Mouse (Mus musculus) CH12.LX (cell line): ENCODE results near the gene St3gal3.

ENCODE experiments used
- MAFK ChIP-seq: IDR thresholded peaks from 2 replicates; pipeline ENCODE4 v1.6.1; 2011; ENCODE audit warnings: low read length, improper control_type of control experiment; ENCODE audit not compliant: insufficient replicate concordance
- ZNF384 ChIP-seq: IDR thresholded peaks from 2 replicates; pipeline ENCODE4 v1.6.1; 2012; ENCODE audit warnings: low read depth, low read length, improper control_type of control experiment, inconsistent platforms

GRCm38 (mm10) chr4:117882701-117883691, 251.7 kb downstream of the St3gal3 start, which contains the start of gene B4galt2:
- no peak for TF ChIP-seq ZNF384
- no peak for TF ChIP-seq MAFK
